Mouse (Mus musculus): Measurements from ENCODE around the gene Parp14.

Parp14 gene

GRCm38 (mm10) chr16:35784134-35784725 lies 87.1 kb downstream of the Parp14 start:
- DNase-seq (ENCODE audit: low spot score) = no peak

DNA sequence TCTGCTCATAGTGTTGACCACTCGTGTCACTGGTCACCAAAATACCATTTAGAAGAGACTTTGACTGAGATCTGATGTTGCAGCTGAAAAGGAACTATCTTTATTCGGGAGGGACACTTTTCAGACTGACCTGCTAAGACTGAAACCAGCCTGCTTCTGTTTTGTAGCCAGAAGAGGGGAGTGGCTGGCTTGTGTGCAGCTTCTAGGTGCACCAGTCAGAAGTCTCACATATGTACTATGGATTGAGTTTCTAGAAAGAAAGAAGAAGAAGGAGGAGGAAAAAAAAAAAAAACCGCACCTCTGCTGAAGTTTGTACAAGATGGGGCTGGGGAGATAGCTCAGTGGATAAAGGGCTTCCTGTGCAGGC lies 88.2 kb downstream of the Parp14 start:
- no peak for DNase-seq (ENCODE audit: low spot score)
